Mouse (Mus musculus) heart, embryonic 16.5 days (tissue): ENCODE results near the gene Fyttd1. TPM values are rescaled to one million over a fixed set of nuclear protein-coding genes. Genes with fewer than 3 reads are reported as not detected.
"Not testable (repeated sequence)": the region's sequence is repeated elsewhere in the genome, so short reads cannot be mapped to it uniquely, and the experiment has no call there.

Experiments
- ATAC-seq: fragments of 200-750 bp; cut with Nextera tagmentation; replicated peaks from 2 replicates; pipeline ENCODE4 v1.8.0; 2017; ENCODE audit warnings: moderate number of reproducible peaks; ENCODE audit not compliant: insufficient read depth, low FRiP score; ENCODE audit errors: extremely low read depth
- H3K27ac ChIP-seq: fragments of 300-500 bp; sonication (generic); 2 replicates; pipeline ENCODE4 v1.5.1; 2014; ENCODE audit warnings: mild to moderate bottlenecking, low read length, control low read depth, moderate library complexity
- H3K27me3 ChIP-seq: fragments of 300-500 bp; sonication (generic); 2 replicates; pipeline ENCODE4 v1.6.1; 2014; ENCODE audit warnings: low read length, mixed read lengths; ENCODE audit not compliant: control insufficient read depth, insufficient read depth
- H3K36me3 ChIP-seq: fragments of 300-500 bp; sonication (generic); 2 replicates; pipeline ENCODE4 v1.6.1; 2014; ENCODE audit not compliant: control insufficient read depth, insufficient read depth
- H3K4me1 ChIP-seq: fragments of 300-500 bp; sonication (generic); 2 replicates; pipeline ENCODE4 v1.6.1; 2014; ENCODE audit warnings: low read length, mixed read lengths; ENCODE audit not compliant: control insufficient read depth, insufficient read depth
- H3K4me2 ChIP-seq: fragments of 300-500 bp; sonication (generic); 2 replicates; pipeline ENCODE4 v1.6.1; 2014; ENCODE audit warnings: low read depth, mild to moderate bottlenecking, control low read depth, low read length
- H3K4me3 ChIP-seq: fragments of 300-500 bp; sonication (generic); 2 replicates; pipeline ENCODE4 v1.5.1; 2014; ENCODE audit warnings: mild to moderate bottlenecking, control low read depth, low read length
- H3K9ac ChIP-seq: fragments of 300-500 bp; sonication (generic); 2 replicates; pipeline ENCODE4 v1.6.1; 2014; ENCODE audit warnings: low read length, control low read depth
- H3K9me3 ChIP-seq: fragments of 300-500 bp; sonication (generic); replicated peaks from 2 replicates; pipeline ENCODE4 v1.6.1; 2016; ENCODE audit warnings: low read length; ENCODE audit not compliant: control insufficient read depth
- WGBS: fragments of 180-500 bp; shearing (Covaris S2); extraction: QIAGEN DNeasy Blood & Tissue Kit; methylation state at CpG from one replicate; pipeline ENCODE4 v1.1.7; 2014; 5-methylcytosine and 5-hydroxymethylcytosine counted together
- polyA plus RNA-seq: library from polyadenylated mRNA; unstranded; fragments of >200 nt; fragmentation: Nextera tagmentation; extraction: Ambion mirVana; gene quantifications from 2 replicates; pipeline ENCODE4 v1.2.1, GENCODE M21; 2015

Fyttd1 gene
- polyA plus RNA-seq, 1 experiment from 2014 or later: 119 TPM

DNA sequence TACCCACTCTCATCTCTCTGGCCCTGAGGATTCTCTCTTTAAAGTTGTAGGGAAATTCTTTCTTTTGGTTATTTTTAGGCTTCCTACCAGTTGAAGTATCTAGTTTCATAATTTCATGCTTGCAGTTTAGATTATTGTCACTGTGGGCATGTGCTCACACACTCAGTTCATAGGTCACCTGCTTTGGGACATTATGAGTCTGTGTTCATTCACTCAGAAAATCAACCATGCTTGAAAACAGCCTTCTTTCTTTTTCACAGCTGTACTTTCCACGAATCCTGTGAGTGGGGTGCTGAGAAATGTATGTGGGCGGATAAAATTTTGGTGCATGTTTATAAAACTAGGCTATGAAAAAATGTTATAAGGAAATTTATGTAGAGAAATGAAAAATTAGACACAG, 57.2 kb downstream of the Fyttd1 start:
- Histone ChIP-seq H3K4me1 (peaks cover 10% of the 10 kb centered on the region), H3K36me3 (no peaks in the 10 kb centered on the region), H3K9ac (no peak overlapping the region), H3K27ac (no peak overlapping the region), H3K4me2 (no peak overlapping the region), H3K9me3 (no peaks in the 10 kb centered on the region), H3K27me3 (no peaks in the 10 kb centered on the region), H3K4me3 (no peak overlapping the region)
- ATAC-seq: no peak
- WGBS: 75% methylated on average over 2 of the region's 2 CpGs

DNA sequence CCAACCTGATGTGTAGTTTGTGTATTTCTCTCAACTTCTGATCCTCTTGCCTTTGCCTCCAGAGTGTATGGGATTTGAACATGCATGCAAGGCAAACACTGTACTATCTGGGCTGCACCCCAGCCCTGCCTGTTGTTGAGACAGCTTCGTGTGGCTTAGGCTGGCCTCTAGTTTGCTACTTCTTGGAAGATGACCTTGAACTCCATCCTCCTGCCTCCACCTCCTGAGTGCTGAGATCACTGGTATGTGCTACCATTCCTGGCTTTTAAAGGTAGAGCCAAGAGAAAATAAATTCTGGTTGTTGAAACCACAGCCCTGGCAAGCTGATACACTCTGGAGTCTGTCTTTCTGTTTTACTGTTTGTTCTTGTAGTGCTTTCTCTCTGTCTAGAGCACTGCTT, 57.8 kb downstream of the Fyttd1 start:
- ATAC-seq: no peak
- Histone ChIP-seq H3K9ac (no peak overlapping the region), H3K27ac (0 out of 2 replicates have a peak overlapping the region, but pooled peaks have one; percentile 14), H3K4me1 (peaks cover 12% of the 10 kb centered on the region), H3K9me3 (no peaks in the 10 kb centered on the region), H3K36me3 (no peaks in the 10 kb centered on the region), H3K4me2 (no peak overlapping the region), H3K27me3 (no peaks in the 10 kb centered on the region), H3K4me3 (no peak overlapping the region)
- 30% methylated on average over 1 of the region's 1 CpGs for WGBS

DNA sequence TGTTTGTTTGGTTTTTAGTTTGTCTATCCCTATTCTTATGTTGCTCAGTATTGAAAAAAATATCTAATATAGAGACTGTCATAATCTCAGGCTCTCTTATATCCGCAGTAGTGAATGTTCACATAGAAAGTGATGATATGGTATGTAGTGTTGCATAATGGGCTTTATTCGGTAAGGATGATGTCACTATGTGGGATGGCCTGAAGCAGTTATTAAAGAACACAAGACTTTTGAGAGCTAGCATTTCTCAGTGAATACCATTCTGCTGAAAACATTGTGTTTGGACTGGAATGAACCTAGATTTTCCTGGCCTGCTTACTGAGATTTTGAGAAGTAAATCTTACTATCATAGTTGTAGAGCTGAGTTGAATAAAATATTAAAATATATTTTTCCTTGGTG, 60.1 kb downstream of the Fyttd1 start:
- Histone ChIP-seq H3K4me3 (no peak overlapping the region), H3K27me3 (no peaks in the 10 kb centered on the region), H3K9me3 (no peaks in the 10 kb centered on the region), H3K36me3 (peaks cover 3% of the 10 kb centered on the region; the same call in 1 of the 2 replicates), H3K27ac (no peak overlapping the region), H3K4me2 (no peak overlapping the region), H3K9ac (no peak overlapping the region), H3K4me1 (peaks cover 12% of the 10 kb centered on the region)
- WGBS: 57% methylated on average over 2 of the region's 2 CpGs
- 0 out of 2 replicates have a peak, but pooled peaks have one; percentile 49 for ATAC-seq

DNA sequence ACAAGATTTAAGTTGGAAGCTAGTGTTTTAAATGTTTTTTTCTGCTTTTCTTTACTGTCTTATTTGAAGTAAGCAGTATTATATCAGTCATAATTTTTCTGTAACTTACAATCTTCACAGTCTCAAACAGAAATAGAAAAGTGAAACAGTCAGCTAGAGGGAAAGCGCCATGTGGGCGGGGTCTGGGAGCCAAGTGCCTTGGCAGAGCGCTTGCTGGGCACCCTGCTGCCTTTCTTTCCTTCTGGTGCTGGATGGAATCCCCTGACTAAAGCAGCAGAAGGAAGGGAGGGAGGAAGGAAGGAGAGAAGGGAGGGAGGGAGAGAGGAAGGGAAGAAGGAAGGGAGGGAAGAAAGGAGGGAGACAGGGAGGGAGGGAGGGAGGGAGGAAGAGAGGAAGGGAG, 62.0 kb downstream of the Fyttd1 start:
- not testable (repeated sequence) for H3K4me3 ChIP-seq, H3K36me3 ChIP-seq, H3K27ac ChIP-seq, H3K9ac ChIP-seq, H3K27me3 ChIP-seq, H3K9me3 ChIP-seq, H3K4me2 ChIP-seq
- peaks cover 12% of the 10 kb centered on the region for H3K4me1 ChIP-seq
- WGBS: 25% methylated on average over 3 of the region's 3 CpGs
- ATAC-seq: 0 out of 2 replicates have a peak, but pooled peaks have one; percentile 18

DNA sequence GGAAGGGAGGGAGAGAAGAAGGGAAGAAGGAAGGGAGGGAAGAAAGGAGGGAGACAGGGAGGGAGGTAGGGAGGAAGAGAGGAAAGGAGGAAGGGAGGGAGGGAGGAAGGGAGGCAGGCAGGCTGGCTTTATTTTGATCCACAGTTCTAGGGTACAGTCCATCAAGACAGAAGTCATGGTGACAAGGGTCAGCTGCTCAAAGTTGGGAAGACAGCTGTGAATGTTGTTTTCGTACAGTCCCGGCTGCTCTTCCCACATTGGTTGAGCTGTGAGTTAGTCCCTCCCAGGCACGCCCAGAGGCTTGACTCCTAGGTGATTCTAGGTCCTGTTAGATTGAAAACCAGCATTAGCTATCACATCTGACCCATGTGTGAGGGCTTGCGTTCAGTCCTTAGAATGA, 62.4 kb downstream of the Fyttd1 start:
- not testable (repeated sequence) for H3K9me3 ChIP-seq, H3K27me3 ChIP-seq, H3K27ac ChIP-seq, H3K4me1 ChIP-seq, H3K4me2 ChIP-seq, H3K9ac ChIP-seq, ATAC-seq, H3K36me3 ChIP-seq, H3K4me3 ChIP-seq
- 93% methylated on average over 4 of the region's 4 CpGs for WGBS

DNA sequence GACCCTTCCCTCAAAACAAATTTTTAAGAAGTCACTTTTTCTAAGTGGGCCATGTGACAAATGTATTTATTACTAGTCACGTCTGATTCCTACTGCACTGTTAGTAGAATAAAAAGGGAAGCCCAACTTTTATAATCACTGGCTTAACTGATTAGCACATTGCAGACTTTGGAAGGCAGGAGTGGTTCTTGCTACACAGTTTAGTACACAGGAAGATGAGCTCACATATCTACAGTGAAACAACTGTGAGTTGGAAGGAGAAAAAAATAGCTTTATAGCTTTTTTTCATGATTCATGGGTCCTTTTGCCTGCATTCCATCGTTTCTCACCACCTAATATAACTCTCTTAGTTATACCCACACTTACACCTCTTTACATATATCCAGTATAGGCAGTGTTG, 63.9 kb downstream of the Fyttd1 start:
- ATAC-seq, H3K4me2 ChIP-seq, H3K4me3 ChIP-seq, H3K36me3 ChIP-seq, H3K27me3 ChIP-seq, H3K27ac ChIP-seq, H3K4me1 ChIP-seq, H3K9ac ChIP-seq, H3K9me3 ChIP-seq: not testable (repeated sequence)
- 70% methylated on average over 2 of the region's 2 CpGs for WGBS

DNA sequence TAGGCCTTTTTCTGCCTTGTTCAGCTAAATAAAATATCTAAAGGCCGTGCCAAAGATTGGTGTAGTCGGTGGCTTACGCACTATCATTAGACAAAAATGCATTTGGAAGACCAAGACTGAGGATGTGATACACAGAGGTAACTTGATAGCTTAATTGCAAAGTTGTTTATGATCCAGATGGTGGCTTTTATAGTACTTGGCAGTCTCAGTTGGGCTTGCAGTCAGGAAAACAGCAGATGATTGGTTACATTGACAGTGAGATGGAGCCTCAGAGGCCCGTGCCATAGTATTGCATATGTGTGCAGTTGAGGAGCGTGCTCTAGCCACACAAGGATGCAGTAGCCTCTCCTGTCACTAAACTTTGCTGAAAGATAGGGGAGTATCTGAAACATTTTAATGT, 65.4 kb downstream of the Fyttd1 start:
- H3K36me3 ChIP-seq: peaks cover 3% of the 10 kb centered on the region; the same call in 1 of the 2 replicates
- H3K9ac ChIP-seq: no peak overlapping the region
- no peak overlapping the region for H3K27ac ChIP-seq
- no peaks in the 10 kb centered on the region for H3K9me3 ChIP-seq
- peaks cover 6% of the 10 kb centered on the region for H3K4me1 ChIP-seq
- H3K4me2 ChIP-seq: no peak overlapping the region
- no peak overlapping the region for H3K4me3 ChIP-seq
- no peak for ATAC-seq
- WGBS: 85% methylated on average over 5 of the region's 5 CpGs
- no peaks in the 10 kb centered on the region for H3K27me3 ChIP-seq

DNA sequence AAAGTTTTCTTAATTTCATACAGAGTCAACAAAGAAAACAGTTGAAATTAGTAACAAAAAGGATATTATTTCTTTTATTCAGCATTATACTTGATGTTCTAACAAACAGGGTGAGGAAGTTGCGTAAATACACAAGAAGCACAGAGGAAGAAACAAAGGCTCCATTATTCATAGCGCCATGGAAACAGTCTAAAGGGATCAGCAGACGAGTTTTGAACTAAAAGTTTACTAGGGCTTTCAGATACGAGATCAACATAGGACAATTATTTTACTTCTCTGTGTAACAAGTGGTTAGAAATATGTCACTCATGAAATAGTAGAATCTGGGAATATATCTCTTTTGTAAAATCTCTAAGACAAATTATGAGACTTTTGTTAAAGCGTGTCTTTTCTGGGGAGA, 68.1 kb downstream of the Fyttd1 start:
- Histone ChIP-seq H3K36me3 (peaks cover 3% of the 10 kb centered on the region; the same call in 1 of the 2 replicates), H3K27ac (no peak overlapping the region), H3K9ac (no peak overlapping the region), H3K4me1 (peaks cover 5% of the 10 kb centered on the region; the same call in 1 of the 2 replicates), H3K4me3 (no peak overlapping the region), H3K4me2 (no peak overlapping the region), H3K27me3 (no peaks in the 10 kb centered on the region), H3K9me3 (no peaks in the 10 kb centered on the region)
- no peak for ATAC-seq
- WGBS: 81% methylated on average over 5 of the region's 5 CpGs

DNA sequence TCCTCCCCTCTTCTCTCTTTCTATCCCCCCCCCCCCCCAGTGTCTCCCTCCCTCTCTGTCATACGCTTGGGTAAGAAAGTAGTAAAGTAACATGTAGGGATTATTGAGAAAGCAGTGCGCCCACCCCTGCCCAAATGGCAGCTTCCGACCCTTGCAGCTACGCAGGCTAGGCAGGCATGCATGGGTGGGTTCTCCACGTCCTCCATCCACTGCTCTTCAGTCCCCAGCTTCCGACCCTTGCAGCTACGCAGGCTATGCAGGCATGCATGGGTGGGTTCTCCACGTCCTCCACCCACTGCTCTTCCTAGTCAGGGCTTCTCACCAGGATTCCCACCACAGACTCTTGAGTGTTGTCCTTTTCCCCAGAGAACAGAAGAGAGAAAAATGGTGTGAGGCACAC, 70.7 kb downstream of the Fyttd1 start:
- 87% methylated on average over 8 of the region's 8 CpGs for WGBS
- no peaks in the 10 kb centered on the region for H3K9me3 ChIP-seq
- peaks cover 5% of the 10 kb centered on the region; the same call in 1 of the 2 replicates for H3K4me1 ChIP-seq
- H3K4me2 ChIP-seq: no peak overlapping the region
- H3K4me3 ChIP-seq: no peak overlapping the region
- H3K27ac ChIP-seq: no peak overlapping the region
- no peak for ATAC-seq
- no peaks in the 10 kb centered on the region for H3K27me3 ChIP-seq
- peaks cover 7% of the 10 kb centered on the region for H3K36me3 ChIP-seq
- no peak overlapping the region for H3K9ac ChIP-seq
